ENCODE assay signal across 26 mouse cellular contexts in the genomic region with DNA sequence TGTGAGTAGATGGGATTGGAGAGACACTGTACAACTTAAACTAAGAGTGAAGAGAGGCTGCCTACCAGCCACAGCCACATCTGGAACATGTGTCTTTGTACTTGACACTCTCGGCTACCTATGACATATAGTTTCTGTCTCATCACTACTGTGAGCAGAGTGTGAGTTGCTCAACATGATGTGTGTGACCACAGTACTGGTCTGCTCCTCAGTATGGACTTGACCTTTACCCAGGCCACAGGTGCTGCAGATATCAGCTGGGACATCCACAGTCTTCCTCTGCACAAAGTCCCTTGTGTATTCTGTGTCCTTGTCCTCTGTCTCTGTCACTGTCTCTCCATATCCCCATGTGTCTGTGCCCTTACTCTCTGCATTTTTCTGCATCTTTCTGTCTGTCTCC.
DNase-seq lines count a peak whose midpoint lies in the region; ATAC-seq lines count a peak whose summit lies in the region.
"Had no signal": no experiment of that assay in that cellular context is flagged by ENCODE, and none has a peak within 500 bp of the region (broad histone marks: within the 10 kb centered on the region; RNA-seq: fewer than 3 reads in every experiment).

No protein-coding gene starts in this region.

- peak; percentile 29; the same call in 1 of the 2 replicates for ATAC-seq in forebrain, embryonic 11.5 days (replicated peaks; ENCODE audit: low FRiP score)
- ATAC-seq in forebrain, embryonic 12.5 days (ENCODE audit: low FRiP score), result no peak; the same call in 1 of the 2 replicates
- peak; percentile 39; the same call in 1 of the 2 replicates for ATAC-seq in liver, embryonic 13.5 days (ENCODE audit: low read depth)
- ATAC-seq in liver, embryonic 11.5 days (replicated peaks; ENCODE audit: low FRiP score), result no peak
- ATAC-seq in forebrain, embryonic 13.5 days, result 0 out of 2 replicates have a peak, but pooled peaks have one; percentile 19
- ATAC-seq in erythroblast, adult 5-6 weeks (replicated peaks; ENCODE audit: low FRiP score, poor library complexity, severe bottlenecking), result no peak
- ATAC-seq: CD4-positive, CD25-positive, alpha-beta regulatory T cell, adult 4 months; inflammation-experienced regulatory T-cells, adult 6 months had no signal

- no peak for DNase-seq in forebrain, embryonic 11.5 days (ENCODE audit: low spot score)
- DNase-seq in liver, embryonic 13.5 days, result no peak
- DNase-seq in liver, embryonic 11.5 days (ENCODE audit: low spot score), result no peak
- DNase-seq in limb, embryonic 10.5 days (ENCODE audit: low spot score), result no peak
- no peak for DNase-seq in ovary, adult 18-20 months (ENCODE audit: low spot score)
- DNase-seq: adrenal gland, postnatal 14 days; cerebellum, adult 2 months; cerebellum, postnatal 36 days; embryo, embryonic 11 days; gastrocnemius, adult 2 months; heart, postnatal 4 days; kidney, adult 9 months; kidney, postnatal 14 days; left cerebral cortex, postnatal 4 days; lung, adult 2 months; thymus, postnatal 36 days had no signal

- H3K9me3 ChIP-seq in forebrain, embryonic 11.5 days (ENCODE audit: control insufficient read depth, low read length), result no peaks in the 10 kb centered on the region
- no peaks in the 10 kb centered on the region for H3K9me3 ChIP-seq in forebrain, embryonic 12.5 days
- no peaks in the 10 kb centered on the region for H3K9me3 ChIP-seq in liver, embryonic 13.5 days (replicated peaks)
- no peaks in the 10 kb centered on the region for H3K9me3 ChIP-seq in liver, embryonic 11.5 days (ENCODE audit: control insufficient read depth, low read length)
- no peaks in the 10 kb centered on the region for H3K9me3 ChIP-seq in forebrain, embryonic 13.5 days (replicated peaks)
- H3K9me3 ChIP-seq in limb, embryonic 10.5 days (replicated peaks), result no peaks in the 10 kb centered on the region
- H3K9me3 ChIP-seq: heart, embryonic 10.5 days; midbrain, embryonic 15.5 days; neural tube, embryonic 13.5 days; stomach, embryonic 15.5 days had no signal

- WGBS in forebrain, embryonic 11.5 days, result 89% methylated on average over 1 of the region's 1 CpGs
- 82% methylated on average over 1 of the region's 1 CpGs for WGBS in forebrain, embryonic 12.5 days
- WGBS in liver, embryonic 13.5 days (ENCODE audit: insufficient replicate concordance), result 62% methylated on average over 1 of the region's 1 CpGs
- 69% methylated on average over 1 of the region's 1 CpGs for WGBS in liver, embryonic 11.5 days
- WGBS in forebrain, embryonic 13.5 days, result 100% methylated on average over 1 of the region's 1 CpGs
- 95% methylated on average over 1 of the region's 1 CpGs for WGBS in limb, embryonic 10.5 days

- no peaks in the 10 kb centered on the region for H3K27me3 ChIP-seq in forebrain, embryonic 11.5 days (ENCODE audit: control insufficient read depth, insufficient read depth, low read length)
- H3K27me3 ChIP-seq in forebrain, embryonic 12.5 days, result no peaks in the 10 kb centered on the region
- no peaks in the 10 kb centered on the region for H3K27me3 ChIP-seq in liver, embryonic 13.5 days
- H3K27me3 ChIP-seq in liver, embryonic 11.5 days (replicated peaks; ENCODE audit: control insufficient read depth, insufficient read depth, low read length), result no peaks in the 10 kb centered on the region
- no peaks in the 10 kb centered on the region for H3K27me3 ChIP-seq in forebrain, embryonic 13.5 days
- H3K27me3 ChIP-seq in limb, embryonic 10.5 days (ENCODE audit: low read depth, poor library complexity, severe bottlenecking), result no peaks in the 10 kb centered on the region
- H3K27me3 ChIP-seq: midbrain, embryonic 15.5 days; neural tube, embryonic 13.5 days; stomach, embryonic 15.5 days had no signal

- no peak overlapping the region for H3K9ac ChIP-seq in forebrain, embryonic 11.5 days (ENCODE audit: low read length)
- H3K9ac ChIP-seq in forebrain, embryonic 12.5 days, result no peak overlapping the region
- H3K9ac ChIP-seq in liver, embryonic 13.5 days, result no peak overlapping the region
- H3K9ac ChIP-seq in liver, embryonic 11.5 days (ENCODE audit: low read depth, low read length), result no peak overlapping the region
- no peak overlapping the region for H3K9ac ChIP-seq in forebrain, embryonic 13.5 days
- H3K9ac ChIP-seq: midbrain, embryonic 15.5 days; neural tube, embryonic 13.5 days; stomach, embryonic 15.5 days had no signal

- no peak overlapping the region for H3K4me2 ChIP-seq in forebrain, embryonic 11.5 days (ENCODE audit: low read depth, low read length, severe bottlenecking)
- no peak overlapping the region for H3K4me2 ChIP-seq in forebrain, embryonic 12.5 days
- H3K4me2 ChIP-seq in liver, embryonic 13.5 days, result no peak overlapping the region
- no peak overlapping the region for H3K4me2 ChIP-seq in liver, embryonic 11.5 days
- H3K4me2 ChIP-seq in forebrain, embryonic 13.5 days, result no peak overlapping the region
- H3K4me2 ChIP-seq: midbrain, embryonic 15.5 days; neural tube, embryonic 13.5 days; stomach, embryonic 15.5 days had no signal

- no peak overlapping the region for H3K27ac ChIP-seq in forebrain, embryonic 11.5 days (ENCODE audit: low read depth, low read length)
- no peak overlapping the region for H3K27ac ChIP-seq in forebrain, embryonic 12.5 days
- H3K27ac ChIP-seq in liver, embryonic 13.5 days, result no peak overlapping the region
- H3K27ac ChIP-seq in liver, embryonic 11.5 days (ENCODE audit: low read depth, low read length), result no peak overlapping the region
- peak overlapping the region; percentile 68 for H3K27ac ChIP-seq in forebrain, embryonic 13.5 days
- H3K27ac ChIP-seq in limb, embryonic 10.5 days, result peak overlapping the region; percentile 79; the same call in 1 of the 2 replicates
- H3K27ac ChIP-seq: gastrocnemius, adult 2 months; heart, embryonic 10.5 days; midbrain, embryonic 15.5 days; stomach, embryonic 15.5 days had no signal

- H3K36me3 ChIP-seq in forebrain, embryonic 11.5 days (ENCODE audit: control insufficient read depth, insufficient read depth, low read length), result no peaks in the 10 kb centered on the region
- no peaks in the 10 kb centered on the region for H3K36me3 ChIP-seq in forebrain, embryonic 12.5 days (replicated peaks)
- H3K36me3 ChIP-seq in liver, embryonic 13.5 days, result no peaks in the 10 kb centered on the region
- no peaks in the 10 kb centered on the region for H3K36me3 ChIP-seq in liver, embryonic 11.5 days (ENCODE audit: control insufficient read depth, insufficient read depth, low read length)
- H3K36me3 ChIP-seq in forebrain, embryonic 13.5 days (ENCODE audit: poor library complexity, severe bottlenecking), result 0 out of 2 replicates have a peak, but pooled peaks cover 4% of the 10 kb centered on the region
- no peaks in the 10 kb centered on the region for H3K36me3 ChIP-seq in limb, embryonic 10.5 days
- H3K36me3 ChIP-seq: heart, embryonic 10.5 days; midbrain, embryonic 15.5 days; neural tube, embryonic 13.5 days; stomach, embryonic 15.5 days had no signal

- no peak overlapping the region for H3K4me3 ChIP-seq in forebrain, embryonic 11.5 days (ENCODE audit: low read depth, low read length)
- H3K4me3 ChIP-seq in forebrain, embryonic 12.5 days (replicated peaks), result no peak overlapping the region
- no peak overlapping the region for H3K4me3 ChIP-seq in liver, embryonic 13.5 days (replicated peaks)
- H3K4me3 ChIP-seq in liver, embryonic 11.5 days (ENCODE audit: low read depth, low read length), result no peak overlapping the region
- H3K4me3 ChIP-seq in forebrain, embryonic 13.5 days, result no peak overlapping the region
- H3K4me3 ChIP-seq in limb, embryonic 10.5 days, result no peak overlapping the region
- H3K4me3 ChIP-seq: gastrocnemius, adult 2 months; heart, embryonic 10.5 days; midbrain, embryonic 15.5 days; myocyte; neural tube, embryonic 13.5 days; stomach, embryonic 15.5 days had no signal

- peaks cover 3% of the 10 kb centered on the region for H3K4me1 ChIP-seq in forebrain, embryonic 11.5 days (replicated peaks; ENCODE audit: control insufficient read depth, insufficient read depth, low read length)
- H3K4me1 ChIP-seq in forebrain, embryonic 12.5 days, result peaks cover 14% of the 10 kb centered on the region
- H3K4me1 ChIP-seq in liver, embryonic 13.5 days (replicated peaks), result peaks cover 6% of the 10 kb centered on the region; the same call in 1 of the 2 replicates
- no peaks in the 10 kb centered on the region for H3K4me1 ChIP-seq in liver, embryonic 11.5 days (replicated peaks; ENCODE audit: control insufficient read depth, insufficient read depth, low read length)
- H3K4me1 ChIP-seq in forebrain, embryonic 13.5 days, result peaks cover 33% of the 10 kb centered on the region
- peaks cover 41% of the 10 kb centered on the region for H3K4me1 ChIP-seq in limb, embryonic 10.5 days
- H3K4me1 ChIP-seq: stomach, embryonic 15.5 days had no signal

Comparison
In these comparisons a context has a peak if more than half of its experiments do, and no peak if none do; other contexts are left out.
1. ATAC-seq: peak in forebrain, embryonic 11.5 days (single experiment), liver, embryonic 13.5 days (single experiment) and forebrain, embryonic 13.5 days (single experiment); none in forebrain, embryonic 12.5 days (single experiment), liver, embryonic 11.5 days (single experiment) and erythroblast, adult 5-6 weeks (single experiment).
2. H3K27ac ChIP-seq: peak in forebrain, embryonic 13.5 days (single experiment) and limb, embryonic 10.5 days (single experiment); none in forebrain, embryonic 11.5 days (single experiment), forebrain, embryonic 12.5 days (single experiment), liver, embryonic 13.5 days (single experiment) and liver, embryonic 11.5 days (single experiment).